Mouse (Mus musculus) stomach, postnatal 0 days (tissue): ENCODE measurements at regions not wholly inside any gene's neighbourhood (a gene's known extent, or its start where the extent isn't known, plus 50 kb on each side); places are given as distances from the start of the nearest gene placed in this dataset.

Source experiments
- CTCF ChIP-seq: IDR thresholded peaks from 2 replicates; pipeline ENCODE4 v1.5.1; 2016; ENCODE audit warnings: antibody characterized with exemption, low read depth, mild to moderate bottlenecking, moderate library complexity
- EP300 ChIP-seq: optimal IDR thresholded peaks from 2 replicates; pipeline ENCODE3; 2016; ENCODE audit warnings: antibody characterized with exemption

DNA sequence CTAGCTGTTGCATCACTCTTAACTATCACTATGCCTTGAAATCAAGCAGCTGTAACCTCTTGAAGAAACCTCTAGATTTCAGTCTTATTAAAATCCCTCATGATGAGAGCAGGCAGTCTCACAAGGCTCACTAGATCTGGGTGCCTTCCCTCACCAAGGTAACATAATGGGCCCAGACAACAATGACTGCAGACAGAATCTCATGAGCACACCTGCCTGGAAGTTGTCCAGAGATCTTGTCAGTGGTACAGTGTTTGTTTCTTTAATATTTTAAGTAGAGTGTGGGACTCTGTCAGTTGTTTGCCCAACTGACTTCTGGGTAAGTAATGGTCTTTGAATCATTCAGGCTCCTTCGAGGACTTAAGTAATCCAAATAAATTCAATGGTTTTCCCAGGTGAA is 177.1 kb upstream of the Gm11146 start:
- TF ChIP-seq CTCF: no peak
- no peak for TF ChIP-seq EP300
